Mouse (Mus musculus) kidney, embryonic 14.5 days (tissue): ENCODE measurements at regions not wholly inside any gene's neighbourhood (a gene's known extent, or its start where the extent isn't known, plus 50 kb on each side); places are given as distances from the start of the nearest gene placed in this dataset.

Experiments used
- ATAC-seq: fragments of 200-750 bp; cut with Nextera tagmentation; 2 replicates; pipeline ENCODE4 v1.8.0; 2017; ENCODE audit warnings: moderate number of reproducible peaks, mild to moderate bottlenecking, moderate TSS enrichment, moderate library complexity; ENCODE audit not compliant: low FRiP score, low TSS enrichment
- H3K27ac ChIP-seq: fragments of 300-500 bp; sonication (generic); 2 replicates; pipeline ENCODE4 v1.5.1; 2014; ENCODE audit warnings: low read depth, mild to moderate bottlenecking, low read length, moderate library complexity, mixed read lengths
- H3K27me3 ChIP-seq: fragments of 300-500 bp; sonication (generic); 2 replicates; pipeline ENCODE4 v1.6.1; 2014; ENCODE audit warnings: mild to moderate bottlenecking, low read length; ENCODE audit not compliant: control insufficient read depth, insufficient read depth
- H3K36me3 ChIP-seq: fragments of 300-500 bp; sonication (generic); 2 replicates; pipeline ENCODE4 v1.6.1; 2014; ENCODE audit warnings: low read length, mixed read lengths; ENCODE audit not compliant: control insufficient read depth, insufficient read depth
- H3K4me1 ChIP-seq: fragments of 300-500 bp; sonication (generic); 2 replicates; pipeline ENCODE4 v1.6.1; 2014; ENCODE audit warnings: low read length, mixed read lengths; ENCODE audit not compliant: control insufficient read depth, insufficient read depth
- H3K4me2 ChIP-seq: fragments of 300-500 bp; sonication (generic); replicated peaks from 2 replicates; pipeline ENCODE4 v1.6.1; 2014; ENCODE audit warnings: low read depth, mild to moderate bottlenecking, low read length
- H3K4me3 ChIP-seq: fragments of 300-500 bp; sonication (generic); 2 replicates; pipeline ENCODE4 v1.5.1; 2014; ENCODE audit warnings: mild to moderate bottlenecking, low read length
- H3K9ac ChIP-seq: fragments of 300-500 bp; sonication (generic); 2 replicates; pipeline ENCODE4 v1.6.1; 2014; ENCODE audit warnings: low read depth, mild to moderate bottlenecking, low read length, moderate library complexity
- H3K9me3 ChIP-seq: fragments of 300-500 bp; sonication (generic); 2 replicates; pipeline ENCODE4 v1.6.1; 2016; ENCODE audit warnings: low read length; ENCODE audit not compliant: control insufficient read depth
- WGBS: fragments of 180-500 bp; shearing (Covaris S2); extraction: QIAGEN DNeasy Blood & Tissue Kit; methylation state at CpG from one replicate; pipeline ENCODE4 v1.1.7; 2014; 5-methylcytosine and 5-hydroxymethylcytosine counted together

DNA sequence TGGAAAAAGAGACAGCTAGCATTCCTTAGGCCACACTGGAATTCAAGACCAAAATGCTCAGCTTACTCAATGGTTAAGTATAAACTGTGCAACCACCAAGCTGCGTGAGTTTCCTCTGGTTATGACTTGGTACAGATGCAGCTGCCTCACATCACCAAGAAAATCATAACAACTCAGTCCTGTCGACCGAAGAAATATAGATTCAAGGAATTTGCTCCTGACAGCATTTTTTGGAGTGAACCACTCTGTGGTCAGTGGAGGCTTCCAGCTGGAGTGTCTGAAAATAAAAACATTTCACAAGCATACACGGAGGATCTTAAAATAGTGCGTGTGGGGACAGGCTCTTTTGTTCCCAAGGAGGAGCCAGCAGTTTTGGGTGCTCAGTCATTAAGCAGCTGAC lies 253.8 kb downstream of the Bckdhb start:
- no peak overlapping the region for H3K9ac ChIP-seq
- ATAC-seq, result peak; percentile 64; the same call in 1 of the 2 replicates
- H3K4me1 ChIP-seq, result no peaks in the 10 kb centered on the region
- H3K27ac ChIP-seq, result no peak overlapping the region
- no peak overlapping the region for H3K4me3 ChIP-seq
- H3K9me3 ChIP-seq, result no peaks in the 10 kb centered on the region
- no peaks in the 10 kb centered on the region for H3K27me3 ChIP-seq
- H3K4me2 ChIP-seq, result no peak overlapping the region
- H3K36me3 ChIP-seq, result no peaks in the 10 kb centered on the region
- WGBS, result 54% methylated on average over 5 of the region's 5 CpGs

DNA sequence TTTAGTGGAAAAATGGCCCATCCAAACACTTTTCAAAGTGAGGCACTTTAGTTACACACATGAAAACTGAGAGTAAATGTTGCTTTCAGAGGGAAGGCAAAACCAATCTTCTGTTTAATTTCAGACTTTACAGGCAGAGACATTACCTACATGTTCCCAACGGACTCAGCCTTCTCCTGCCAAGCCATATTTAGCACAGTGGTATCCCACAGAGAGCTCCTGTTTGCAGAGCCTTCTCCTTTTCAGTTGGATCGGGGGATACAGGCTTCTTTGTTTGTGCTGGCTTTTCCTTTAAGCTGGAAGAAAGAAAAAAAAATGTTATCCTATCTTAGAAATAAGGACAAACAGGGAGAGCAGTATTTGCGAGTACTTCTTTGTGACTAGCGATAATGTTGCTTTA lies 254.3 kb downstream of the Bckdhb start:
- no peak for ATAC-seq
- no peaks in the 10 kb centered on the region for H3K4me1 ChIP-seq
- H3K27me3 ChIP-seq, result no peaks in the 10 kb centered on the region
- no peak overlapping the region for H3K9ac ChIP-seq
- H3K4me3 ChIP-seq, result no peak overlapping the region
- H3K27ac ChIP-seq, result no peak overlapping the region
- 71% methylated on average over 4 of the region's 4 CpGs for WGBS
- H3K36me3 ChIP-seq, result no peaks in the 10 kb centered on the region
- H3K4me2 ChIP-seq, result no peak overlapping the region
- H3K9me3 ChIP-seq, result no peaks in the 10 kb centered on the region

DNA sequence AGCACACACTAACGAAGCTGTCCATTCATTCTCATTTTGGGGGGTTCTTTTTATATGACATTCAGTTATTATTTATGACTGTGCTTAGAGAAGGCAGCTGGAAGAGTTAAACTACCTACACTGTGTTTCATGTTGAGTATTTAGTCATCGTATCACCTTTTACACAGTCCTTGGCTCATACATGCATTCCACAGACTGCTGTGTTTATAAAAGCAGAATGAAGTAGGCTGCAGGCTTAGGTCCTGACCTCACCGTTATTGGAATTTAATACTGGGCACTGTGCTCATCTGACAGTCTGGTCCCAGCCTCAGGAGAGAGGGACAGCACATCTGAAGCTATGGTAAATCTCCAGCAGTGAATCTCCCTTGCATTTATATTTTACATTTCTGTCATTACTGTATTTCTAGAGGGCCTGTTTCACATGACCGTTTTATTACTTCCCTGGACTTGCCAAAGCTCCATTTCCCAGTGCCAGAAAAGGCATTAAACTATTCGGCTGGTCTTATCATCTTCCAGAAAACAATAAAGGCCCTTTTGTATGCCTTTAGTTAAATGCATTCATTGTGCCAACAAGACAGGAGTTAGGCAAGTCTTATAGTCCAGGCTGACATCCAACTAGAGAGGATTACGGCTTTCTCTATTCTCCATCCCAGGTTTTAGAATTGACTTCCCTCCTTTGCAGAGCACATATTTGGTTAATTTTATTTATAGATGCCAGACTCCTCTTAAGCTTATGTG lies 258.9 kb downstream of the Bckdhb start:
- H3K9ac ChIP-seq, result no peak overlapping the region
- no peaks in the 10 kb centered on the region for H3K9me3 ChIP-seq
- 73% methylated on average over 6 of the region's 6 CpGs for WGBS
- no peak overlapping the region for H3K4me3 ChIP-seq
- H3K27me3 ChIP-seq, result no peaks in the 10 kb centered on the region
- ATAC-seq, result no peak
- no peak overlapping the region for H3K27ac ChIP-seq
- H3K36me3 ChIP-seq, result no peaks in the 10 kb centered on the region
- H3K4me2 ChIP-seq, result no peak overlapping the region
- no peaks in the 10 kb centered on the region for H3K4me1 ChIP-seq

DNA sequence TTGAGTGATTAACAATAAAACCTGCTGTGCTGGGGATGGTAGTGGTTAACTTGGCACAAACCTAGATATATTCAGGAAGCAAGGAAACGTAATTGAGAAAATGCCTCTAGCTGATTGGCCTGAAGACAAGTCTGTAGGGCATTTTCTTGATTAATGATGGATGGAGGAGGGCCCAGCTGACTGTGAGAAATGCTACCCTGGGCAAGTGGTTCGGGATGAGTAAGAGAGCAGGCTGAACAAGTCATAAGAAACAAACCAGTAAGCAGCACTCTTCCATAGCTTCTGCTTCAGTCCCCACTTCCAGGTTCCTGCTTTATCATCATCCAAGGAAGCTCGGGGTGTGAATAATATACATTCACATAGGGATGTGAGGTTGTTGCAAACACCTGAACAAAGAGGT lies 262.6 kb downstream of the Bckdhb start:
- Histone ChIP-seq H3K27ac (no peak overlapping the region), H3K4me2 (no peak overlapping the region), H3K9me3 (no peaks in the 10 kb centered on the region), H3K9ac (no peak overlapping the region), H3K4me3 (no peak overlapping the region), H3K4me1 (no peaks in the 10 kb centered on the region), H3K36me3 (no peaks in the 10 kb centered on the region), H3K27me3 (no peaks in the 10 kb centered on the region)
- no peak for ATAC-seq
- WGBS, result 77% methylated on average over 3 of the region's 3 CpGs

DNA sequence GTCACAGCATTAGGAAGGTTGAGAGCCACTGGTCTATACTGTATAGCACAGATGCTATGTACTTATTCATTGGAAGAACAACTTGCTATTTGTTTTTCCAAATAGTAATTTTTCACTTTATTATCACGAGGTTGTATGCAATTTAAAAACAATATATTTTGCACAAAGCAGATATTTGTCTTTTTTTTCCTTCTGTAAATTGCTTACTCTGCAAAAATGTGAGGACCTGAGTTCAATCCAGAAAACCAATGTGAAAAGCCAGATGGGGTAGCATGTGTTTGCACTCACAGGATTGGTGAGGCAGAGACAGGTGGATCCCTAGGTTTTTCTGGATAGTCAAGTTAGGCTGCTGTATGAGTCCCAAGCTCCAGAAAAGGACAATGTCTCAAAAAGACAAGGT lies 268.5 kb downstream of the Bckdhb start:
- H3K27ac ChIP-seq, result no peak overlapping the region
- H3K36me3 ChIP-seq, result no peaks in the 10 kb centered on the region
- H3K4me2 ChIP-seq, result no peak overlapping the region
- no peak overlapping the region for H3K9ac ChIP-seq
- H3K9me3 ChIP-seq, result no peaks in the 10 kb centered on the region
- H3K4me1 ChIP-seq, result no peaks in the 10 kb centered on the region
- 74% methylated on average over 1 of the region's 1 CpGs for WGBS
- H3K4me3 ChIP-seq, result no peak overlapping the region
- no peak for ATAC-seq
- H3K27me3 ChIP-seq, result no peaks in the 10 kb centered on the region

DNA sequence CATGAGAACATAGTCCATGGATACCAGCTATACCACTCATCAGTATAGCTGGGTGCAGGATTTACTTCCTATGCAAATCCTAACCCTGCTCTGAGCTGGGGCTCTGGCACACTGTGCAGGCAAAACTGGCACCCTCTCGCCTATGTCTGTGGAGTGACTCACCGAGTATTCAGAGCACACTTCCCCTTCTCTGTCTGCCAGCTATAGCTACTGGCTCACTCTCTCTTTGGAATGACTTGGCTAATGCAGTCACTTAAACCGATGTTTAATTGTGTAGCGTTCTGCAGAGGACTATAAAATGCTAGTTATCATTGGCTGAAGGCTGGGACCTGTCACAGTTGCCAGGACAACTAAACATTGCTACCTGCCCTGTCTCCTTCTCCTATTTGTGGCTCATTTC lies 269.8 kb downstream of the Bckdhb start:
- Histone ChIP-seq H3K36me3 (no peaks in the 10 kb centered on the region), H3K9ac (no peak overlapping the region), H3K9me3 (no peaks in the 10 kb centered on the region), H3K4me1 (no peaks in the 10 kb centered on the region), H3K4me3 (no peak overlapping the region), H3K4me2 (no peak overlapping the region), H3K27me3 (no peaks in the 10 kb centered on the region), H3K27ac (no peak overlapping the region)
- 89% methylated on average over 4 of the region's 4 CpGs for WGBS
- ATAC-seq, result no peak

DNA sequence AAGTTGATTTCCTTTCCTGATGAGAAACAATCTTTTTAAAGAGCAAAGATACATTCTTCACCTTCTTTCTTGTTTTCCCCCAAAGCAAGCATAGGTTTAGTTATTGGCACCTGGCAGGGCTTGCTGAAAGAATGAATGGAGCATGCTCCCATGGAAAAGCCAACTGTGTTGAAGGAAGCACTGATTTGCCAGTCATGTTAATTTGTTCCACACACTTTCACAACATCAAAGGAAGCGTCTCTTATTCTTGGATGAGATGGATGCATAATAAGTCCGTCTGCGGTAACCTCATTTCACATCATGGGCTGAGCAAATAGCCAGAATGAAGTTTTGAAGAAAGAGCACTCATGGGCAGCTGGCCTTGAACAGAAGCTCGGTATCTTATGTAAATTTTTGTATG lies 270.4 kb downstream of the Bckdhb start:
- 80% methylated on average over 4 of the region's 4 CpGs for WGBS

DNA sequence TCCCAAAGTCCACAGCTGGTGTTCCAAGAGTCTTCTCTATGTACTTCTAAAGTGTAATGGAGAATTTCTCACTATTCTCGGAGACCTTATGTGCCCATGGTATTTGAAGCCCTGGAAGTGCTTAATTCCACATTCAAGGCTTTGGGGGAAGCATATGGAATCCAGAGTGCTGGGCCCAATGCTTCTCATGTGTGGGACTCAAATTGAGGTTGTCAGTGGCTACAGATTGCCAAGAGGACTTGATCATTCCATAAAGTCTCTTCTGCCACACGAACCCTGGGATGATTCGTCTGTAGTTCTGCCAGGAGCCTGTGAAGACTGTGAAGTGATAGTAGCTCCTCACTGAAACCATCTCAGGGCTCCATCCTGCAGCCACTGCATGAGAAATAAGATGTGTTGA lies 275.3 kb downstream of the Bckdhb start:
- H3K4me3 ChIP-seq, result no peak overlapping the region
- H3K36me3 ChIP-seq, result no peaks in the 10 kb centered on the region
- H3K4me1 ChIP-seq, result no peaks in the 10 kb centered on the region
- WGBS, result 93% methylated on average over 3 of the region's 3 CpGs
- no peak overlapping the region for H3K27ac ChIP-seq
- no peaks in the 10 kb centered on the region for H3K9me3 ChIP-seq
- no peak for ATAC-seq
- no peaks in the 10 kb centered on the region for H3K27me3 ChIP-seq
- no peak overlapping the region for H3K9ac ChIP-seq
- H3K4me2 ChIP-seq, result no peak overlapping the region

More for the DNA sequence above, 270.4 kb downstream of the Bckdhb start:
- H3K9ac ChIP-seq, result no peak overlapping the region
- H3K9me3 ChIP-seq, result no peaks in the 10 kb centered on the region
- no peaks in the 10 kb centered on the region for H3K27me3 ChIP-seq
- H3K4me3 ChIP-seq, result no peak overlapping the region
- no peaks in the 10 kb centered on the region for H3K4me1 ChIP-seq
- no peak overlapping the region for H3K4me2 ChIP-seq
- no peak for ATAC-seq
- H3K36me3 ChIP-seq, result no peaks in the 10 kb centered on the region
- H3K27ac ChIP-seq, result no peak overlapping the region

DNA sequence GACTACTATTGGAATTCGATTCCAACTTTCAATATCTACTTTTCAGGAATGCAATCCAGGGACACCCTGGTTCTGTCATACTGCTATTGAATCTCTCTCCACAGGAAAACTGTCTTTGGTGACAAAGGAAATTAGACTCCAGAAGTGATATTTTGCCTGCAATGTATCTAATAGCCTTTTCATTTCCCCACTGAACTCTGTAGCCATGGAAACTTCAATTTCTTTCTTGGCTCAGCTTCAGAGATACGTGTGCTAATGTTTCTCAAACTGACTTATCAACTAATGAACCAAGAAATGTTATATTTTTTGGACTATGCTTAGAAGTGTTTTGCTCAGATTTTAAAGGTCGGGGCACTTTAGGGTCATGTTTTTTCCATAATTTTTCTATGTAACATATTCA lies 279.1 kb downstream of the Bckdhb start:
- Histone ChIP-seq H3K4me2 (no peak overlapping the region), H3K36me3 (no peaks in the 10 kb centered on the region), H3K9ac (no peak overlapping the region), H3K27ac (no peak overlapping the region), H3K4me1 (no peaks in the 10 kb centered on the region), H3K9me3 (no peaks in the 10 kb centered on the region), H3K27me3 (no peaks in the 10 kb centered on the region), H3K4me3 (no peak overlapping the region)
- no peak for ATAC-seq
- 69% methylated on average over 3 of the region's 3 CpGs for WGBS
